Mouse (Mus musculus): ENCODE measurements around the gene Cflar.

GRCm38 (mm10) chr1:58713893-58714231, 2.6 kb downstream of the Cflar start:
- TF ChIP-seq EP300 (optimal IDR thresholded peaks at IDR 0.05) = no peak
- no peak for TF ChIP-seq CTCF (IDR thresholded peaks at IDR 0.05; ENCODE audit: low read depth)
